Mouse (Mus musculus): ENCODE measurements around the gene Shisa7. TPM values are rescaled to one million over a fixed set of nuclear protein-coding genes. Genes with fewer than 3 reads are reported as not detected.
"Not testable (repeated sequence)": the region's sequence is repeated elsewhere in the genome, so short reads cannot be mapped to it uniquely, and the experiment has no call there.

Gene Shisa7
- polyA plus RNA-seq, 1 experiment from 2014 or later, result 2.2 TPM

DNA sequence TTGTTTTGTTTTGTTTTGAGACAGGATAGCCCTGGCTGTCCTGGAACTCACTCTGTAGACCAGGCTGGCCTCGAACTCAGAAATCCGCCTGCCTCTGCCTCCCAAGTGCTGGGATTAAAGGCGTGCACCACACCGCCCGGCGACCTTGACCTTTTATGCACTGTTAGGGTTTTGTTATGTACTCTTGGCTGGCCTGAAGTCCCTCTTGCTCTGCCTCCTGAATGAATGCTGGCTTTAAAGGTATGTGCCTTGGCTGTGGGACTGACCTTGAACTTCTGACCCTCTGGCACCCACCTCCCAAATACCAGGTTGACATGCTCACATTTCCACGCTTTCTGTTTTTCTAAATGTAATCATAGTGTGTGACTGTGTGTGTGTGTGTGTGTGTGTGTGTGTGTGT, 23.6 kb downstream of the Shisa7 start:
- not testable (repeated sequence) for H3K9me3 ChIP-seq (ENCODE audit: control insufficient read depth, low read length); H3K4me1 ChIP-seq (replicated peaks; ENCODE audit: control insufficient read depth, insufficient read depth, low read length); H3K36me3 ChIP-seq (ENCODE audit: control insufficient read depth, insufficient read depth, low read length); H3K27ac ChIP-seq (ENCODE audit: low read depth, low read length); H3K4me2 ChIP-seq (ENCODE audit: low read depth, low read length, severe bottlenecking); H3K4me3 ChIP-seq (ENCODE audit: low read depth, low read length); H3K9ac ChIP-seq (ENCODE audit: low read length); DNase-seq (ENCODE audit: low spot score); H3K27me3 ChIP-seq (ENCODE audit: control insufficient read depth, insufficient read depth, low read length); ATAC-seq (replicated peaks; ENCODE audit: low FRiP score)
- 91% methylated on average over 7 of the region's 7 CpGs for WGBS

DNA sequence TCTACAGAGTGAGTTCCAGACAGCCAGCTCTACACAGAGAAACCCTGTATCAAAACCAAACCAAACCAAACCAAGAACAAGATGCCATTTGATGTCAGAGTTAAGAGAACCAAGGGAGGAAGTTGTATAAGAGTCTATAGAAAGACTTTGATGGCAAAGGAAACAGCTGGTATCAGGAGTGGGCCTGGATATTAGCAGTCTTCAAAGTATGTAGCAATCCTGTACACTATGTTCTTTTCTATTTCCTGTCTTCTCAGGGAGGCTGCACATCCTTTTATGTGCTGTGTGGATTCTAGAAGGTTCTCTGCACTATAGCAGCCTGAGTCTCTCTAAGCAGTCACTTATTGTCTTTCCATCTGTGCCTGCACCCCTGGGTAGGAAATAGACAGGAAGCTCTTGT, 27.9 kb downstream of the Shisa7 start:
- H3K27ac ChIP-seq (ENCODE audit: low read depth, low read length), result no peak overlapping the region
- no peak for DNase-seq (ENCODE audit: low spot score)
- no peak overlapping the region for H3K9ac ChIP-seq (ENCODE audit: low read length)
- no peak for ATAC-seq (replicated peaks; ENCODE audit: low FRiP score)
- no peaks in the 10 kb centered on the region for H3K27me3 ChIP-seq (ENCODE audit: control insufficient read depth, insufficient read depth, low read length)
- no peak overlapping the region for H3K4me3 ChIP-seq (ENCODE audit: low read depth, low read length)
- no peaks in the 10 kb centered on the region for H3K4me1 ChIP-seq (replicated peaks; ENCODE audit: control insufficient read depth, insufficient read depth, low read length)
- H3K36me3 ChIP-seq (ENCODE audit: control insufficient read depth, insufficient read depth, low read length), result no peaks in the 10 kb centered on the region
- H3K9me3 ChIP-seq (ENCODE audit: control insufficient read depth, low read length), result no peaks in the 10 kb centered on the region
- no peak overlapping the region for H3K4me2 ChIP-seq (ENCODE audit: low read depth, low read length, severe bottlenecking)

DNA sequence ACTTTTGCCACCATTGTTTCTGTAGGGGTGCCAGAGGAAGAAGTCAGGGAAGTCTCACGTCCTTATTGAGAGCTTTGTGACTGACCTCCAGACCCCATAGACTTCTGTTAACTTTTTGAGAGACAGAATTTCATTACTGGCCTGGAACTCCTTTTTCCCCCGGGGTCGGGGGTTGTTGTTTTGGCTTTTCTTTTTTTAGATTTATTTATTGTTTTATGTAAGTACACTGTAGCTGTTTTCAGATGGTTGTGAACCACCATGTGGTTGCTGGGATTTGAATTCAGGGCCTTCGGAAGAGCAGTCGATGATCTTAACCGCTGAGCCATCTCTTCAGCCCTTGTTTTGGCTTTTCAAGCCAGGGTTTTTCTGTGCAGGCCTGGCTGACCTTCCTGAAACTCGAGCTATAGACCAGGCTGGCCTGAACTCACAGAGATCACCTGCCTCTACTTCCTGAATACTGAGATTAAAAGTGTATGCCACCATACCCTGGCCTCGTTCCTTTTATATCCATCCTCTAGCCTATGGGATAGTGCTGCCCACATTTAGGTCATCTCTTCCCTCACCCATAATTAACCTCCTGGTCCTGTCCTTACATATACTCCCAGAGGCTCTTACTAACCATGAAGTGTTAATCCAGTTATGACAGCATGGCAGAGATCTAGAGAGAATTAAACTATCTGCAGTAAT, 31.2 kb downstream of the Shisa7 start:
- Histone ChIP-seq H3K36me3 (ENCODE audit: control insufficient read depth, insufficient read depth, low read length) (peaks cover 5% of the 10 kb centered on the region; the same call in 1 of the 2 replicates), H3K9me3 (ENCODE audit: control insufficient read depth, low read length) (no peaks in the 10 kb centered on the region), H3K9ac (ENCODE audit: low read length) (peak overlapping the region; percentile 66), H3K27me3 (ENCODE audit: control insufficient read depth, insufficient read depth, low read length) (no peaks in the 10 kb centered on the region), H3K27ac (ENCODE audit: low read depth, low read length) (peak overlapping the region; percentile 95), H3K4me3 (ENCODE audit: low read depth, low read length) (peak overlapping the region; percentile 100), H3K4me2 (ENCODE audit: low read depth, low read length, severe bottlenecking) (peak overlapping the region; percentile 63), H3K4me1 (replicated peaks; ENCODE audit: control insufficient read depth, insufficient read depth, low read length) (peaks cover 6% of the 10 kb centered on the region)
- DNase-seq (ENCODE audit: low spot score) (no peak), ATAC-seq (replicated peaks; ENCODE audit: low FRiP score) (no peak)
- WGBS, result 28% methylated on average over 8 of the region's 8 CpGs

DNA sequence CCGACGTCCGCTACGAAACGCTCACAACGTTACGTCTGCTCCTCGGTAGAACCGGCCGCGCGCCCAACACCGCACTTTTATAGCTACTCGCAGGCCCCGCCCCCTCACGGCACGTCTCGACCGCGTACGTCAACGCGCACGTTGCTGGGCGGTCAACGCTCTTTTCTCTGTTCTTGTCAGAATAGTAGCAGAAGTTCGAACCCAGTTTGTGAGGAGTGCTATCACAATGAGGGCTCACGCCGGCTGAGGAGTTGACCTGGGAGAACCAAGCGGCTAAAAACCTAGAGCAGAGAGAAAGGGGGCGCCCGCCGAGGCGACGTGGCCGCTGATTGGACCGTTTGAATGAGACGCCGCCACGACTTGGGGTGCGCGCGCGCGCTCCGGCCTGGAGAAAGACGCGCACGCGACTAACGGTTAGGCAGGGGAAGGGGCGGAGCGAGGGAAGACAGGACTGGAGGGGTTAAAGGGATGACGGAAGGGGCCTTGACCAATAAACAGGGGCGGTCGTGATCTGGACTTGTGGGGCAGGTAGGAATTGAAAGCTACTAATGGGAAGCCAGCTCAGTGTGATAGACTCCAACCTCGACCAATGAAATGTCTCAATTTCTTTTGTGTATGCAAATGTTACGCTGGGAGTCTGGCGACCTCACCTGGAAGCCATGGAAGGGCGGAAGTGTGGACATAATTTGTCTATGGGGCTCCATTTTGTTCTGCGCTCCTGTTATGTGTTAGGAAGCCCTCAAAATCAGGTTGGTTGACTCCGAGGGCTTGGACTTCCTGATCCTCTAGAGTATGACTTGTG, 32.0 kb downstream of the Shisa7 start, which contains the start of gene Ube2s:
Gene Ube2s, minus strand, starts transcription at position 288 of the 802 bp plus-strand sequence.
- no peaks in the 10 kb centered on the region for H3K9me3 ChIP-seq (ENCODE audit: control insufficient read depth, low read length)
- peak within 1 kb of the TSS; percentile 100 for H3K4me3 ChIP-seq (ENCODE audit: low read depth, low read length)
- peak within 1 kb of the TSS; percentile 71 for H3K4me2 ChIP-seq (ENCODE audit: low read depth, low read length, severe bottlenecking)
- peak; percentile 99 for DNase-seq (ENCODE audit: low spot score)
- peaks cover 7% of the 10 kb centered on the region; the same call in 1 of the 2 replicates for H3K36me3 ChIP-seq (ENCODE audit: control insufficient read depth, insufficient read depth, low read length)
- peak within 1 kb of the TSS; percentile 95 for H3K27ac ChIP-seq (ENCODE audit: low read depth, low read length)
- H3K9ac ChIP-seq (ENCODE audit: low read length), result peak within 1 kb of the TSS; percentile 99
- no peaks in the 10 kb centered on the region for H3K27me3 ChIP-seq (ENCODE audit: control insufficient read depth, insufficient read depth, low read length)
- under 1% methylated on average over 62 of the region's 62 CpGs for WGBS
- ATAC-seq (replicated peaks; ENCODE audit: low FRiP score), result peak; percentile 99
- peaks cover 6% of the 10 kb centered on the region for H3K4me1 ChIP-seq (replicated peaks; ENCODE audit: control insufficient read depth, insufficient read depth, low read length)

DNA sequence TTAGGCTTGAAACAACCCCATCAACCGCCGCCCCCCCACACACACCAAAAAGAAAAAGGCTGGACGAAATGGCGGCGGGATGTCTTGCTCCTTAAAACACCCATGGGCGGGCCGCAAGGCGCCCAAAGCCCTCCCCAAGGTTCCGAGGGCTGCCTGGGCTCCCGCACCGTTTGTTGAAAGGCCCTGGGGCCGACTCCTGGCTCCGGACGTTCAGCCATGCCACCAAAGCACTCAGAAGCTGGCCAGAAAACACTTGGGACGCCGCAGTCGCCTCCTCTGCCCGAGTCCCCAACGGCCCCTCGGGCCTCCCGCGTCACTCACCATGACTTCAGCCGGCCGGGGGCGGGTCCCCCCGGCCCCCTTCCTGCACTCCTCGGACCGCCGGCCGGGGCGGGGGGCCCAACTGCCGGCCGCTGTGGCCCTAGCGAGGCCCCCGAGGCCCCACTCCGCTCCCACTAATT, 32.6 kb downstream of the Shisa7 start:
- ATAC-seq (replicated peaks; ENCODE audit: low FRiP score) (no peak), DNase-seq (ENCODE audit: low spot score) (peak; percentile 77)
- 3% methylated on average over 30 of the region's 36 CpGs for WGBS
- no peaks in the 10 kb centered on the region for H3K9me3 ChIP-seq (ENCODE audit: control insufficient read depth, low read length)
- peak overlapping the region; percentile 95 for H3K27ac ChIP-seq (ENCODE audit: low read depth, low read length)
- H3K4me1 ChIP-seq (replicated peaks; ENCODE audit: control insufficient read depth, insufficient read depth, low read length), result peaks cover 6% of the 10 kb centered on the region
- H3K36me3 ChIP-seq (ENCODE audit: control insufficient read depth, insufficient read depth, low read length), result peaks cover 13% of the 10 kb centered on the region
- H3K27me3 ChIP-seq (ENCODE audit: control insufficient read depth, insufficient read depth, low read length), result no peaks in the 10 kb centered on the region
- peak overlapping the region; percentile 99 for H3K9ac ChIP-seq (ENCODE audit: low read length)
- peak overlapping the region; percentile 71 for H3K4me2 ChIP-seq (ENCODE audit: low read depth, low read length, severe bottlenecking)
- peak overlapping the region; percentile 100 for H3K4me3 ChIP-seq (ENCODE audit: low read depth, low read length)

DNA sequence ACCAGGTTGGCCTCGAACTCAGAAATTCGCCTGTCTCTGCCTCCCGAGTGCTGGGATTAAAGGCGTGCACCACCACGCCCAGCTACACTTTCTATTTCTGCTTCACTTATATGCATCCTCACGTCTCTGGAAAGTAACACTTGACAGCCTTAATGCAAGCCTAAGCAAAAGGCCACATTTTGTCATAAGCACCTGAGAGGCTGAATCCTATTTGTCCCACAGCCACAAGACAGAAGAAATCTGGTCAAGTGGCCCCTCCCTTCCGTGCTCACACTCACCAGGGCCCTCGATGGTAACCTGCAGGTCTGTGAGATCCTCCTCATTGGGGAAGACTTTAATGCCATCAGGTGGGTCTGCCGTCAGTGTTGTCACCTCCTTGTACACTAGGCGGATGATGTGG, 33.4 kb downstream of the Shisa7 start:
- WGBS, result 45% methylated on average over 10 of the region's 10 CpGs

DNA sequence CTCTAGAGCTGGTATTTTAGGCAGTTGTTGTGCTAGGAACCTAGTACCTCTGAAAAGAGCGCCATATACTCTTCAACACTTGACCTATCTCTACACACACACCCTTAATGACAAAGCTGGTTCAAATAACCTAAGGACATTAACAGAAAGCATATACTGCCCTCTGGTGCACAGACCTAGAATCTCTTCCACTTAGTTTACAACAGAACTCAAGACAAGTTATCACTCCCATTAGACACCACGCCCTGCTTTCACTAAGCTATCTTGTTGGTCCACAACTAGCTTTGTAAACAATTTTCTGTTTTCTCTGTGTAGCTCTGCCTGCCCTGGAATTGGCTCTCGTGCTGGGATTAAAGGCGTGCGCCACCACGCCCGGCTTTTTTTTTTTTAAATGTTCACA, 37.8 kb downstream of the Shisa7 start:
- Histone ChIP-seq H3K9me3 (ENCODE audit: control insufficient read depth, low read length) (no peaks in the 10 kb centered on the region), H3K4me3 (ENCODE audit: low read depth, low read length) (no peak overlapping the region), H3K4me1 (replicated peaks; ENCODE audit: control insufficient read depth, insufficient read depth, low read length) (peaks cover 6% of the 10 kb centered on the region), H3K27ac (ENCODE audit: low read depth, low read length) (no peak overlapping the region), H3K36me3 (ENCODE audit: control insufficient read depth, insufficient read depth, low read length) (peaks cover 18% of the 10 kb centered on the region), H3K9ac (ENCODE audit: low read length) (no peak overlapping the region), H3K4me2 (ENCODE audit: low read depth, low read length, severe bottlenecking) (no peak overlapping the region), H3K27me3 (ENCODE audit: control insufficient read depth, insufficient read depth, low read length) (no peaks in the 10 kb centered on the region)
- 95% methylated on average over 7 of the region's 7 CpGs for WGBS
- ATAC-seq (replicated peaks; ENCODE audit: low FRiP score) (no peak), DNase-seq (ENCODE audit: low spot score) (no peak)

More for the DNA sequence above, 33.4 kb downstream of the Shisa7 start:
- H3K4me1 ChIP-seq (replicated peaks; ENCODE audit: control insufficient read depth, insufficient read depth, low read length); DNase-seq (ENCODE audit: low spot score); ATAC-seq (replicated peaks; ENCODE audit: low FRiP score); H3K27ac ChIP-seq (ENCODE audit: low read depth, low read length); H3K9me3 ChIP-seq (ENCODE audit: control insufficient read depth, low read length); H3K27me3 ChIP-seq (ENCODE audit: control insufficient read depth, insufficient read depth, low read length): not testable (repeated sequence)
- Histone ChIP-seq H3K4me2 (ENCODE audit: low read depth, low read length, severe bottlenecking) (peak overlapping the region; percentile 71), H3K36me3 (ENCODE audit: control insufficient read depth, insufficient read depth, low read length) (peaks cover 18% of the 10 kb centered on the region), H3K4me3 (ENCODE audit: low read depth, low read length) (peak overlapping the region; percentile 100), H3K9ac (ENCODE audit: low read length) (peak overlapping the region; percentile 99)

DNA sequence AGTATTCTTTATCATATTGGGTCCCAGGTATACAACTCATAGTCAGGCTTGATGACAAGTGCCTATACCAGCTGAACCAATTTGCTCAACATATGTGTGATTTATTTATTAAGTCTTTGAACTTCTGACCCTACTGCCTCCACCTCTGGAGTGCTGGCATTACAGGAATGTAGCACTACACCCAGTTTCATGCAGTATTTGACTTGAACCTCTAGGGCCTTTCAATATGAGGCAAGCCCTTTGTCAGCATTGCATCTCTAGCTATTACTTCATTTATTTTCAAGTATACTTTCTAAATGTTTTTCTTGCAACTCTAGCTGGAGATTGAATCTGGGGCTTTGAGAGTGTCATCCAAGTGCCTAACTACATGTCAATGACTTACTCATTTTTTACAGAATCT, 42.2 kb downstream of the Shisa7 start:
- Histone ChIP-seq H3K27me3 (ENCODE audit: control insufficient read depth, insufficient read depth, low read length) (no peaks in the 10 kb centered on the region), H3K4me2 (ENCODE audit: low read depth, low read length, severe bottlenecking) (no peak overlapping the region), H3K9me3 (ENCODE audit: control insufficient read depth, low read length) (no peaks in the 10 kb centered on the region), H3K36me3 (ENCODE audit: control insufficient read depth, insufficient read depth, low read length) (peaks cover 11% of the 10 kb centered on the region), H3K4me3 (ENCODE audit: low read depth, low read length) (no peak overlapping the region), H3K27ac (ENCODE audit: low read depth, low read length) (no peak overlapping the region), H3K9ac (ENCODE audit: low read length) (no peak overlapping the region), H3K4me1 (replicated peaks; ENCODE audit: control insufficient read depth, insufficient read depth, low read length) (no peaks in the 10 kb centered on the region)
- no peak for DNase-seq (ENCODE audit: low spot score)
- no peak for ATAC-seq (replicated peaks; ENCODE audit: low FRiP score)
